Mouse (Mus musculus) urinary bladder, postnatal 10 days (tissue): ENCODE results near the gene Rhot1.

Source experiments
- DNase-seq: peaks from one replicate; pipeline ENCODE4 v3.0.0; 2022; ENCODE audit warnings: low spot score

Gene Rhot1

GRCm38 (mm10) chr11:80289701-80290445 is 81.1 kb downstream of the Rhot1 start:
- no peak for DNase-seq

DNA sequence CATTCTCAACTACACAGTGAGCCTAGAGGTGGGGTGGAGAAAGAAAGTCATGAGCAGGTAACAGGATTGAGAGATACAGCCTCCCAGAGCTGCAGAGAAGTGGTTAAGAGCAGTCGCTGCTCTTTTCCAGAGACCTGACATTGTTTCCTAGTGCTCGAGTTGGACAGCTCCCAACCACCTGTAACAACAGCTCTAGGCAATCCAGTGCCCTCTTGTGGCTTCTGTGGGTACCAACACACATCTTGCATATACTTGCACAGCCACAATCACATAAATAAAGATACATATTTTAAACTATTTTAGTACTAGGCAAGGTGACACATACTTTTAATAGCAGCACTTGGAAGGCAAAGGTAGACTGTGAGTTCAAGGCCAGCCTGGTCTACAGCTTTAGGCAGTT is 82.2 kb downstream of the Rhot1 start:
- no peak for DNase-seq

GRCm38 (mm10) chr11:80292463-80292862 is 83.6 kb downstream of the Rhot1 start:
- no peak for DNase-seq

DNA sequence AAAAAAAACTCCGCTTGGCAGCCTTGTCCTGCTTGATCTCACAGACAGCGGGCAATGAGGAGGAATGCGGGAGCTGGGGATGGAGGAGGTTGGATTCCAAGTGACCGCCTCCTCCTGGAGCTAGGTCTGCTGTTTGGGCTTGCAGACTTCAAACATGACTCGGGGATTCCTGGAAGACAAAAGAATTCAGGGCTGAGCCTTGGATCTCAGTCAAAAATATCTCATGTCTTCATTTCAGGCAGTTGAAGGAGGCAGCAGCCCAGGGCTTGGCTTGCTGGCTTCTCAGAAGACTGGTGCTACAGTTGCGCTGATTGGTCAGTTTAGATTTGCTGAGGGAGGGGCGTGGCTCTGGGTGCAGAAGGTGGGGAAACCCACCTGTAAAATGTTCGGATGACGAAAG is 86.2 kb downstream of the Rhot1 start:
- no peak for DNase-seq

- DNase-seq = no peak
Measured at GRCm38 (mm10) chr11:80295785-80296184, 87.0 kb downstream of the Rhot1 start.

DNA sequence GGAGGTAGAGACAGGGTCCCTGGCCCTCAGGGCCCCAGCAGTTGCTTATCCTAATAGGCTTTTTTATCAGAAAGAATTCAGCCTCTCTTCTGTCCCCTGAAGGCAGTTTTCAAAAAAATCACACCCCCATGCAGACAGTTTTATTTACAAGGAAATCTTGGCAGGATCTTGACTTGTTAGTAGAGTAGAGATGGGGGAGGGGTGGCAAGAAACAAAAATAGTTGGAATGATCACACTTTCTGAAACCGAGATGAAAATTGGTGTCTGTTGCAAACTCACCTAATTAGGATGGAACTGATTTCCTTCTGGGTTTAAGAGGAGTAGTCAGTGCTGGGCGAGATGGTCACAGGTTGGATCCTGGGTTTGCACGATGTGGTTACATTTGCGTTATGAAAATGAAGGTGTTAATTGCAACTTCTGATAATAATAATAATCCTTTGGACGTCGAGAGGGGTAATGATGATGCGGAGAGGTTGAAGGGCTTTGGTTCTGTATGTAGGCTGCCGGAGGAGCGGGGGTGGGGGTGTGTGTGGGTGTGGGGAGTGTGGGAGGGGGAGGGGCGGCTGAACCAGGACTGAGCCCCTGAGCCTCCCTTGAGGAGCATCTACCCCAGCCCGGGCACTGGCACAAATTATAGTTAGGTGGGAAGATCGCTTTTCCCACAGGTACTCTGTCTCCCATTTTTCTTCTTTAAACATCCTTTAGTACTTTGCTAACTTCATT is 90.9 kb downstream of the Rhot1 start:
- DNase-seq = no peak

GRCm38 (mm10) chr11:80300551-80301315 is 91.9 kb downstream of the Rhot1 start, which contains the start of gene Rhbdl3:
Rhbdl3 (plus strand) TSS chr11:80300912.
- no peak for DNase-seq

- no peak for DNase-seq
Measured at GRCm38 (mm10) chr11:80301316-80302045, 92.7 kb downstream of the Rhot1 start.

DNA sequence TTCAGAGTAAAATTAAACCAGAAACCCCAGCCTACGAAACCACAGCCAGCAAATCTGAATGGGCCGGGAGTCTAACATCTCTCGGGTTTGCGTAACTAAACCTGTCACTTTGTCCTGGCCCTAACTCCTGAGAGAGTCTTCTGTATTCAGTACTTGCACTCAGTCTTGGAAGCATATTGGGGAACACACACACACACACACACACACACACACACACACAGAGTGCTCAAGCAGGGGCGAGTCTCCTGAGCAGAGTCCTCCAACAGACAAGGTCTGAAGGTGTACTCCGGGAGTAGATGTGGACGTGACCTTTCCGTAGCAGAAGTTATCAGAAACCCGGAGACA is 93.2 kb downstream of the Rhot1 start:
- DNase-seq = no peak

DNA sequence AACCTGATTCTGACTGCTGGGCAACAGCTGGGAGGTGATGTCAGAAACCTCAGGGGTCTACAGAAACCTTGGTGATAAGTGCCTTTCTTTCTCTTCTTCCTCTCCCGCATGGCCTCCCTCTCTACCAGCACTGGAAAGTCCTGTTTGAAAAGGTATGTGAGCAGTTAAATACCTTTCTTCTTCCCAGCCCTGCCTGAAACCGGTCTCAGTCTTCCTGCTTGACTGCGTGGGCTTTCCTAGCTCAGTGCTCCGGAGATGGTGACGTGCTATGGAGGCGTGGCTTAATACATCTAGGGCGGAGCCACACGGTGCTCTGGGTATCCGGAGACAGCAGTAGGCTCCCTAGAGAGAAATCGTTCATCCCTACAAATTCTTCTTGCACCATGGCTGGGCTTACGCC is 93.7 kb downstream of the Rhot1 start:
- DNase-seq = no peak

GRCm38 (mm10) chr11:80303746-80304145 is 94.9 kb downstream of the Rhot1 start:
- no peak for DNase-seq

GRCm38 (mm10) chr11:80304846-80305245 is 96.0 kb downstream of the Rhot1 start:
- no peak for DNase-seq

DNA sequence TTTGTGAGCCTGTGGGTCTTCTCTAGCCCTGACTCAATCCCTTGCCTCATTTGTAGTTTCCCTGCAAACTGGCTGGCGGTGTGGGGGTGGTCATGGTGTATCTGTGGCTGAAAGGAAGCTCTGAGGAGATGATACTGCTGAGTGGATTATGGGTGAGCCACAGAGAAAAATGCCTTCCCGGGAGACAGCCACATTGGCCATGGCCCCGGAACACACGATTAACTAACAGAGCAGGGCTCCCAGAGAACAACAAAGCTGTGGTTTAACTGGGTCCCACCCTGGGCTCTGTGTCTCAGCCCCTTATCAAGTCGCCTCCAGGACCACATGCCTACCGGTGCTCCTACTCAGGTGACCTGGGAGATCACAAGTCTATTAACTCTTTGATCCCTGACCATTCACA is 99.7 kb downstream of the Rhot1 start:
- no peak for DNase-seq

DNA sequence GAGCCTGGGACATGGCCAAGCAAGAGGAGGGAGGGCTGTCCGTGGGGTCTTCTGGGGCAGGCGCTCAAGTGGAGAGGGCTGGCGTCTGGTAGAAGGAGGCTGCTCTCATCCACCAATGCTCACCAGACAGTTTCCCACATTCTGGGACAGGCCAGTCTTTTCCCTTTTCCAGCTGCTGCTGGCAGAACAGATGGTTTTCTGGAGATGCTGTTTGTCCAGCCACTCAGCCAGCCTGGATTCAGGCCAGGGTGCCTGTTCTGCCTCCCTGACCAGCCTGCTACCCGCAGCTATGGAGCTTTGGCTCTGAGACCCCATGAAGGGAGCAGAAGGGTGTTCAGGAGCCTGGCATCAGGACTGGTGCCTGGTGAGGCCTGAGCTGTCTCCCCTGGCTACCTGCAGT is 102.5 kb downstream of the Rhot1 start:
- DNase-seq = no peak

GRCm38 (mm10) chr11:80312049-80312448 is 103.2 kb downstream of the Rhot1 start:
- no peak for DNase-seq

DNA sequence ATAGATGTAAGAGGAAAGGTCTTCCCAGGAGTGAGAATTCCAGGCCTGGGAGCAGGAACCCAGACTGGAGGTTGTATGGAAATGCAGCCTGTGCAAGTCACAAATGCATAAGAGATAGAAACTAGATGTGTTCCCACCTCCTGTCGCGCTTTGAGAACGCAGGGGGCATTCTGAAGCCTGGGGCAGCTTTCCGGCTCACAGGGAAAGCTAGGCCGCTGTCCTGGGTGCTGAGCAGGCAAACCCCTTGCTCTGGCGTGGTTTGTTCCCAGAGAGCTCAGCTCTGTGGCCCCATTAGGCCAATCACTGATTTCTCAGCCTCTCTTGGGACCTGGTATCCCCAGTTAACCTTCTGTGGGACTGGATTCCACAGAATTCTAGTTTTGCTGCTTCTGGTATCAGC is 103.7 kb downstream of the Rhot1 start:
- no peak for DNase-seq

DNA sequence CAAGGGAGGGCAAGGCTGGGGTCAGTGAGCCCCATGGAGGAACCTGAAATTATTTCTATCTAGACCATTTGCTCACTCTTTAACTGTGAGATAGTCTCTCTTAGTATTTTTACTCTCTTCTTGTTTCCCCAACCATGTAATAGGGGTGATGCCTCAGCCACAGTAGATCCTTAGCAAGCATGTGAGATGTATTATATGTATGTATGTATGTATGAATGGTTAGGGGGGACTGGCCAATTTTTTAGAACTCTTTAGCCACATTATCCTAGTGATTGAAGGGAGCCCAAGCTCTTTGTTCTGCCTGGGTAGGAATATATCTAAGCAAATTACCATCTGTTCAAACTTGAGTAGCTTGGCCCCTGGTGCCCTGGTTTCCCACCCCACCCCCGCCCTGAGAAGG is 104.6 kb downstream of the Rhot1 start:
- no peak for DNase-seq

- DNase-seq = no peak
Measured at GRCm38 (mm10) chr11:80313944-80314343, 105.1 kb downstream of the Rhot1 start.

DNA sequence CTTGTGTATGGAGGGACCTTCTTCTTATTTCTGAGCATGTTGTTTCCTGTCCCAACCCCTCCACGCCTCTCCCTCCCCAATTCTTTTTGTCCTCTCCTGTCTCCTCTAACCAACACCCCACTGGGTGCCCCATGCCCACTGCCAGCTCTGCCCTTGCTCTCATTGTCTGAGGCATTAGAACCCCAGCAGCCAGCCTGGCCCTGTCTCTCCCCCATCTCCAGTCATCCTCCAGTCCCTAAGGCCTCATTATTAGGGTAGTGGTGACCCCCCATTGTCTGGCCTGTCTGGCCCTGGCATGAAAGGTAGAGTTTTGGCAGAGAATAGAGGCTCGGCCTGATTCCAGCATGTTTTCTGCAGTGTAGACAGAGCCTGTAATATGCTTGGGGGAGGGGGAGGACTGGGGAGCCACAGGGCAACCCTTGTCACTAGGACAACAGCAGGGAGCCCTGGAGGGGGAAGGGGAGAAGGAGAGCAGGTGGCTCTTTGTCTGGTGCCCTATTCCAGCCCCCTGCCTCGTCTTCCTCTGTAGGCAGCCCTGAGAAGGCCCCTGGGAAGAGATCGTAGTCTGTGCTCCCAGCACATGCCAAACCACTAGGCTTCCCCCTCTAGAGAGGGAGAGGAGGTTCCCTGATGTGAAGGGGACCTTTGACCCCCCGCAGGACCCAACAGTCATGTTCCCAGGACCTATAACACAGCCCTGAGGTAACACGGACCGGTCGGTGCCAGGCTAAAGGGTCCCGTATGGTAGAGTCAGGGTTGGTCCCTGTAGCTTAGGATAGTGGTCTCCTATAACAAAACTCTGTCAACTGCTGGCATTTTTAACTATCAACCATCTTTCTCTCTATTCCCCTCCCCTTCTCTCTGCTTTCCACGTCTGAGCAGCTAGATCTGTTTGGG is 107.2 kb downstream of the Rhot1 start:
- DNase-seq = no peak
